In genomic region chr3:20695322-20695859, GRCm38 (mm10) we compare ENCODE assay signal across 20 mouse cellular contexts.
A peak's percentile ranks its signal among the peaks of the same experiment; 100 is the strongest.
DNase-seq lines count a peak whose midpoint lies in the region; ATAC-seq and TF ChIP-seq lines count a peak whose summit lies in the region.
"Had no signal": no experiment of that assay in that cellular context is flagged by ENCODE, and none has a peak within 500 bp of the region (broad histone marks: within the 10 kb centered on the region; RNA-seq: fewer than 3 reads in every experiment).

No protein-coding gene starts in this region.

- H3K4me2 ChIP-seq in hindbrain, postnatal 0 days (ENCODE audit: low read depth, low read length): no peak overlapping the region
- H3K4me2 ChIP-seq: embryonic facial prominence, embryonic 12.5 days; heart, embryonic 13.5 days; hindbrain, embryonic 15.5 days; midbrain, embryonic 12.5 days had no signal

- no peak overlapping the region for H3K4me3 ChIP-seq in hindbrain, postnatal 0 days (ENCODE audit: low read length)
- H3K4me3 ChIP-seq: embryonic facial prominence, embryonic 12.5 days; heart, embryonic 13.5 days; hindbrain, embryonic 15.5 days; midbrain, embryonic 12.5 days had no signal

- no peaks in the 10 kb centered on the region for H3K9me3 ChIP-seq in hindbrain, postnatal 0 days (ENCODE audit: low read length)
- H3K9me3 ChIP-seq: embryonic facial prominence, embryonic 12.5 days; heart, embryonic 13.5 days; hindbrain, embryonic 15.5 days; midbrain, embryonic 12.5 days had no signal

- TF ChIP-seq CTCF in hindbrain, postnatal 0 days (IDR thresholded peaks at IDR 0.05; ENCODE audit: low read depth): no peak

- ATAC-seq in hindbrain, postnatal 0 days: no peak
- ATAC-seq: intestine, postnatal 0 days had no signal

- no peaks in the 10 kb centered on the region for H3K36me3 ChIP-seq in hindbrain, postnatal 0 days (ENCODE audit: insufficient read depth, low read length)
- H3K36me3 ChIP-seq: embryonic facial prominence, embryonic 12.5 days; heart, embryonic 13.5 days; hindbrain, embryonic 15.5 days; midbrain, embryonic 12.5 days had no signal

- peak; percentile 87 for DNase-seq in right cerebral cortex, adult 18-20 months
- DNase-seq in right cerebral cortex, postnatal 4 days: no peak
- DNase-seq in layer of hippocampus, postnatal 36 days: peak; percentile 3 to 5
- peak; percentile 75 to 77 for DNase-seq in right cerebral cortex, adult 2 months (ENCODE audit: low spot score in 2 of 2)
- DNase-seq in kidney, postnatal 36 days: no peak
- DNase-seq in testis, postnatal 10 days (ENCODE audit: low spot score): no peak
- no peak for DNase-seq in hindbrain, postnatal 0 days (ENCODE audit: low spot score)
- DNase-seq: adrenal gland, adult 8-10 months; cerebellum, adult 18-20 months; heart, adult 11 months; heart, postnatal 36 days; lung, adult 18-20 months; lung, postnatal 4 days; thymus, postnatal 36 days had no signal

- no peak overlapping the region for H3K9ac ChIP-seq in hindbrain, postnatal 0 days (replicated peaks; ENCODE audit: low read length)
- H3K9ac ChIP-seq: embryonic facial prominence, embryonic 12.5 days; heart, embryonic 13.5 days; hindbrain, embryonic 15.5 days; midbrain, embryonic 12.5 days had no signal

- WGBS in hindbrain, postnatal 0 days: 86% methylated on average over 2 of the region's 2 CpGs

- H3K4me1 ChIP-seq in hindbrain, postnatal 0 days (ENCODE audit: insufficient read depth, low read length): no peaks in the 10 kb centered on the region
- H3K4me1 ChIP-seq: embryonic facial prominence, embryonic 12.5 days; heart, embryonic 13.5 days; hindbrain, embryonic 15.5 days; midbrain, embryonic 12.5 days had no signal

- no peak overlapping the region for H3K27ac ChIP-seq in hindbrain, postnatal 0 days
- H3K27ac ChIP-seq: embryonic facial prominence, embryonic 12.5 days; heart, embryonic 13.5 days; hindbrain, embryonic 15.5 days; midbrain, embryonic 12.5 days; stomach, postnatal 0 days had no signal

- no peaks in the 10 kb centered on the region for H3K27me3 ChIP-seq in hindbrain, postnatal 0 days (ENCODE audit: insufficient read depth, low read length)
- H3K27me3 ChIP-seq: embryonic facial prominence, embryonic 12.5 days; heart, embryonic 13.5 days; hindbrain, embryonic 15.5 days; midbrain, embryonic 12.5 days had no signal

Comparison
In these comparisons a context has a peak if more than half of its experiments do, and no peak if none do; other contexts are left out.
1. DNase-seq: peak in right cerebral cortex, adult 18-20 months (single experiment), layer of hippocampus, postnatal 36 days (2 of 2) and right cerebral cortex, adult 2 months (2 of 2); none in right cerebral cortex, postnatal 4 days (single experiment), kidney, postnatal 36 days (0 of 2), testis, postnatal 10 days (single experiment) and hindbrain, postnatal 0 days (single experiment).